Mouse (Mus musculus) liver, embryonic 14.5 days (tissue): ENCODE data around the gene Nod2.

ENCODE experiments used
- CTCF ChIP-seq: IDR thresholded peaks from 2 replicates; pipeline ENCODE4 v1.5.1; 2016; ENCODE audit warnings: antibody characterized with exemption, low read depth, control low read depth
- EP300 ChIP-seq: IDR thresholded peaks from 2 replicates; pipeline ENCODE4 v1.6.1; 2016; ENCODE audit warnings: antibody characterized with exemption, low read depth

GRCm38 (mm10) chr8:88675372-88676165 is 28.5 kb downstream of the Nod2 start:
- no peak for TF ChIP-seq CTCF
- TF ChIP-seq EP300 = no peak
